Mouse (Mus musculus): ENCODE measurements around the gene Abcd1.

GRCm38 (mm10) chrX:73717667-73718066 is 1.3 kb downstream of the Abcd1 start:
- no peak for TF ChIP-seq CTCF (IDR thresholded peaks at IDR 0.05)
- TF ChIP-seq POLR2A (IDR thresholded peaks at IDR 0.05; ENCODE audit: insufficient read depth, low read depth, low read length), result no peak
- TF ChIP-seq EP300 (IDR thresholded peaks at IDR 0.05; ENCODE audit: insufficient read depth, low read depth, low read length), result no peak
